Mouse (Mus musculus): Measurements from ENCODE around the gene Tnks1bp1.

Tnks1bp1 gene

DNA sequence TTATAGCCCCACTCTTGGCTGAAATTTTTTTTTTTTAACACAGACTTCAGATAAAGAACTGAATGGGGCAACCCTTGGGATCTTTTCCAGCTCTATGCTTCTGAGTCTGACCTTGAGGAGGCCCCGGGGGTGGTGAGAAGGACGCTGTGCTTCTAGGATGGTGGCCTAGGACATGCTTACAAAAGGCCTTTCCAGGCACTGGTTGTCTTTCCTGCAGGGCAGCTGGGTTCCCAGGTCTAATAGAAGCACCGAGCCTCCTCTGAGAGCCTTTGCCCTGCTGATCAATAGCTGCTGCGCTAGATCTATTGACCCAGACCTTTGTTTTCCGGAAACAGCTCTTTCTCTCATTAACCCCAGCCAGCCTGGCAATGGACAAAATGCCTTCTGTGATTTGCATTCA lies 48.1 kb downstream of the Tnks1bp1 start:
- DNase-seq: no peak

DNA sequence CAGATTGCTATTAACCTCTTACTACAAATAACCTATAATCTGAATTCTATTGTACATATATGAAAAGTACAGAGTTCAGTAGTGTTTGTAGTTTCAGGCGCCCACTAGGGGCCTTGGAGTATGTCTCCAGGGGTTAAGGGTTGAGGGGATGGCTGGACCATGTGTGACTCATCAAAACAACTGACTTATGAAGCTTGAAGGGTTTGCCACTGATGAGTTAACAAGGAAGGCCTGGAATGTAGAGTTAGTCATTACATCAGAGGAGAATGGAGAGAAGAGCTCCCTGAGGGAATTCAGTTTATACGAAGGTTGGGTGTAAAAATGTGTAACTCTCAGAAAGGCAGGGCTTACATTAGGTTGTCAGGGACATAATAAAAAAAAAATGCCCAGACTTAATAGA lies 50.2 kb downstream of the Tnks1bp1 start:
- no peak for DNase-seq

DNA sequence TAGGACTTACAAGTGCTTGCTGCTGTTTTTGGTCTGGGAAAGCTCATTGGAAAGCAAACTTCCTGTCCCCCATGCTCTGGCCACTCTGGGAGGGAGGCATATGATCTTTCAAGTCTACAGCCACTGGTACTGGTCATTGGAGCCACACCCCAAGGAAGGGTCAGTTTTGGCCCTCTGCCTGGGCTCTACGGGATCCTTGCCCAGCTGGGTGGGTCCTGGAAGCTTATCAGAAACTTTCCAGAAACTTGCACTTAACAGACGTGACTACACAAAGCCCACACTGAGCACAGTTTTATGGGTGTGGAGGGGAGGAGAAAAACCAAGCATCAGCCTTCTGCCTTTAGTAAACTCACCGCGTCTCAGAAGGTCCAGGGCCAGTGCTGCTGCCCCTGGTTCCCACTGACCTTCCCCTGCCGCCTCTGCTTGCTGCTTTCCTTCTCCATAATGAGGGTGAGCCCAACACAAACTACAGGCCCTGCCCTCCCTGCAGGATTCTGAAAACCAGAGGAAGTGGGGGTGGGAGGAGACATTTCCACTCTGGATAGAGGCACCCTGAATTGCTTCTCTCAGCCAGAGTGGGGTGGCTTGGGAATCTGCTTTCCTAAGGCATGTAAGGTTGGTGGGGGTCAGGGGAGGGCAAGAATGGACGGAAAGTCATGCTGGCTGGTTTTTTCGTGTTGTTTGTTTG lies 51.1 kb downstream of the Tnks1bp1 start:
- DNase-seq: no peak

DNA sequence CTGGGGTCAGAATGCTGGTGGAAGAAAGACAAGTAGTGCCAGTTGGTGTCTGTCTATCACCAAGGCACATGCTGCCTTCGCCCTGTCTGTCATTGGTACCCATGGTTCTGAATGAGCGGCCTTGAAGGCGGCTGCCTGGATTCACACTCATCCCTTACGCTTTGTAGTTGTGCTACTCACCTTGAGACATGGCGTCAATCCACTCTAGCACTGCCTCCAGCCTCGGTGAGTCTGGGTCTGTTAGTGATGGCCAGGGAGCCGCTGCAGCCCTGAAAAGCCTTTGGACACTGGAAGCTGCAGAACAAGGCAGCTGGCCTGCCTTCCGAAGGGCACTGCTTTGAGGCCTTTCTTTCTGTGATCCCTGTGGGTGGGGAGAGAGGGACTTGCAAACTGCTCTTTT lies 55.4 kb downstream of the Tnks1bp1 start:
- DNase-seq: no peak

DNA sequence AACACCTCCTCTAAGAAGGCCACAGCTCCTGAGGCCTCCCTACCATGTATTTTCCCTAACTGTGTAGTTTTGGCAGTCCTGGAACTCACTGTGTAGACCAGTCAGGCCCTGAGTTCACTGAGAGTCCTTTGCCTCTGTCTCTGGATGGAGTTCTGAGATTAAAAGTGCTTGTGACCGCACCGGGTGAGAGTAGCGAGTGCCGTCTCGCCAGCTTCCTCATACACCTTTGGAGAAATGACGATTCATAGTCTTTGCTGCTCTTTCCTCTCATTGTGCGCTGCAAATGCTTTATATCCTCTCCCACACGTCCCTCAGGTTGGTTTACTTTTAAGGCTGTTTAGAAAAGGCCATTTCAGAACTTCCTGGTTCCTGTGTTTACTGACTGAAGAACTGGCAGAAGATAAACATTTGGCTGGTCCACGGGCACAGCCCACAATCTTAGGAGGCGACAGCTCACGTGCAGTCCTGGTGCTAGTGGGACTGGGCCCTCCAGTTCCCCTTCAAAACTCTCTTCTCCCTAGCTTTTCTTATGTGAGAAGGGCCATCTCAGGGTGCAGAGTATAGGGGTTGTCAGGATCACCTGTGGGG lies 57.7 kb downstream of the Tnks1bp1 start:
- no peak for DNase-seq

DNA sequence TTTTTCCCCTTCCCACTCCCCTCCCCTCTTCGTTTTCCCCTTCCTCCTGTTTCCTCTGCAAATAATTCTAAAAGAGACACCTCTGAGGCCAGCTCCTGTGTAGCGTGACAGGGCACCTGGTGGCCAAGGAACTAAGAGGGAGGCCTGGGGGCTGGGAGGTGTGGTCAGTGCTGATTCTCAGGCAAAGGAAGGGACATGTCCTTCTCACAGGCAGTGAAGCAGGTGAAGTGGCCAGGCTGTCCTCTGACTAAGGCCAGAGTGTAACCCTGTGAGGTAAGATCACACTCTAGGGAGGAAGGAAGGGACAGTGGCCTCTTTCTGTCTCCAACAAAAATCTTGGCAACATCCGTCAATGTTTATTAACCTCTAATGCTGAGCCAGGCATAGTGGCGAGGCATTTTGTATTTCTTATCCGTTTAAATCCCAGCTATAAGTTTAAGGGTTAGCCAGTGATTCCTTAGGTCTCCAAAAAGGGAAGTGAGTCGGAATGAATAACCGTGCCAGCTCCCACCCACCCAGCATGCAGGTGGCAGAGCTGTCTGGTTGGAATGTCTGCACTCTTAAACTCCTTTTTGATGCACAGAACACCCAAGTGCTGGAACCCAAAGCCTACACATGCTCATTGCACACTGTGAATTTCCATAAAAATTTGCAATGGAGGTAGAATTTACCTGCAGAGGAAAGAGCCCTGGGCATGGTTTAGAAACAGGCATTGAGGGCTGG lies 58.4 kb downstream of the Tnks1bp1 start:
- no peak for DNase-seq

DNA sequence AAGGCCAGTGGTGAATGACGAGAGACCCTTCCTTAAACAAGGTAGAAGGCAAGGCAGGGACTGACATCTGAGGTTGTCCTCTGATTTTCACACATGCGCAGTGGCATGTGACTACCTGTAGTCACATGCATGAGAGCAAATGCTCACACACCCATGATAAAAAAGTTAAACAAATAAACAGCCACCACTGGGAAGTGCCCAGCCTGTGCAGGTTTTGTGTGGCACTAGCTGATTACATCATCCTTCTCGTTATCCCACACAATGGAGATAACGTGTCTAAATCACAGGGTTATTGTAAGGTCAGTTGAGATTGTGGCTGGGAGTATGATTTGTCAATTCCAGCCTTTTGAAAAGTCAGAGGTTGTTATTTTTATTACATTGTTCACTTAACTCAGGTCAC lies 59.1 kb downstream of the Tnks1bp1 start:
- no peak for DNase-seq

DNA sequence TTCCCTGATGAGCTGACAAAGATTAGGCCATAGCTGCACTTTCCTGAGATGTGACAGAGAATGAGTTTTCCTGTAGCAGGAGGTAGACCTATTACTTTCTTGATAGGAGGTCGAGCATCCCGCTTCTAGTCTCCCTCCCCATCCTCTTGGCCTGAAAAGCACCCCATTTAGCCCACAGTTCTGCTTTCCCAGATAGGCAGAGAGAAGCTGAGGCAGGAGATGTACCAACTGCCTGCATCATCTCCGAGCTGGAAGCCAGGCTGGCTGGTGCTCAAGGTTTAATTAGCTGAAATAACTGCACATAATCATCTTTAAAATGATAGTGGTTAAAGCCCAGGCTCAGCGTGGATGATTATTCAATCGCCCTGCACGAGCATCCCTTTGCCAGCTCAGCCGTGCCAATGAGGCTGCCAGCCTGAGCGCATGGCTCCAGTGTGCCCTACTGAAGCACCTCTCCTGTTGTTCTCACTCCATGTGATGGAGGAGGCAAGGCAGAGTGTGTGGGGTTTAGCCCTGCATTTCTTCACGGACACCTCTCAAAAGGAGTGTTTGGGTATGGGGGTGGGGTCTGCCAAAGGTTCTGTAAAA lies 62.6 kb downstream of the Tnks1bp1 start:
- no peak for DNase-seq
